ENCODE assay signal across 8 mouse cellular contexts in genomic region chr7:115217255-115217654, GRCm38 (mm10).
A peak's percentile ranks its signal among the peaks of the same experiment; 100 is the strongest.
DNase-seq lines count a peak whose midpoint lies in the region; ATAC-seq and TF ChIP-seq lines count a peak whose summit lies in the region.

No protein-coding gene starts in this region.

- WGBS in cerebellum, adult 2 months, result 19% methylated on average over 5 of the region's 5 CpGs
- 3% methylated on average over 5 of the region's 5 CpGs for WGBS in neural tube, embryonic 14.5 days

- no peak for TF ChIP-seq CTCF in cerebellum, adult 2 months (IDR thresholded peaks at IDR 0.05; ENCODE audit: borderline replicate concordance, insufficient read depth, low read depth, low read length)

- TF ChIP-seq POLR2A in cerebellum, adult 2 months (IDR thresholded peaks at IDR 0.05; ENCODE audit: borderline replicate concordance, insufficient read depth, low read length), result no peak

- no peak; the same call in 1 of the 2 replicates for ATAC-seq in cerebellum, adult (ENCODE audit: insufficient number of reproducible peaks, low FRiP score, low TSS enrichment)
- ATAC-seq in neural tube, embryonic 14.5 days (ENCODE audit: low read depth), result peak; percentile 22

- no peak overlapping the region; the same call in 1 of the 2 replicates for H3K9ac ChIP-seq in neural tube, embryonic 14.5 days (replicated peaks; ENCODE audit: low read depth, low read length)

- H3K4me1 ChIP-seq in cerebellum, adult 2 months (ENCODE audit: control insufficient read depth, insufficient read depth, low read length), result no peaks in the 10 kb centered on the region
- H3K4me1 ChIP-seq in neural tube, embryonic 14.5 days (ENCODE audit: control insufficient read depth, insufficient read depth, low read length), result peaks cover 6% of the 10 kb centered on the region; the same call in 1 of the 2 replicates

- peak overlapping the region; percentile 51 for H3K4me2 ChIP-seq in neural tube, embryonic 14.5 days (ENCODE audit: low read depth, low read length)

- no peaks in the 10 kb centered on the region for H3K36me3 ChIP-seq in neural tube, embryonic 14.5 days (ENCODE audit: control insufficient read depth, insufficient read depth, low read length)

- DNase-seq in cerebellum, adult 2 months, result peak in 1 of 2 experiments; percentile 13
- DNase-seq in thymus, postnatal 25 days, result peak; percentile 12
- no peak for DNase-seq in thymus, postnatal 4 days
- peak; percentile 11 for DNase-seq in kidney, postnatal 14 days
- no peak for DNase-seq in left cerebral cortex, adult 8-10 months (ENCODE audit: low spot score in 2 of 2)
- DNase-seq in urinary bladder, postnatal 4 days (ENCODE audit: low spot score in 2 of 2), result no peak

- H3K4me3 ChIP-seq in cerebellum, adult 2 months (replicated peaks; ENCODE audit: insufficient read depth, low read depth, low read length), result peak overlapping the region; percentile 1
- no peak overlapping the region for H3K4me3 ChIP-seq in neural tube, embryonic 14.5 days (ENCODE audit: low read depth, low read length)

- no peaks in the 10 kb centered on the region for H3K27me3 ChIP-seq in cerebellum, adult 2 months (ENCODE audit: control insufficient read depth, insufficient read depth, low read length)
- no peaks in the 10 kb centered on the region for H3K27me3 ChIP-seq in neural tube, embryonic 14.5 days (ENCODE audit: control insufficient read depth, insufficient read depth, low read length)

- no peak overlapping the region for H3K27ac ChIP-seq in cerebellum, adult 2 months (ENCODE audit: insufficient read depth, low read length)
- H3K27ac ChIP-seq in neural tube, embryonic 14.5 days (ENCODE audit: low read depth, low read length), result no peak overlapping the region

- H3K9me3 ChIP-seq in neural tube, embryonic 14.5 days (ENCODE audit: control insufficient read depth, low read length), result no peaks in the 10 kb centered on the region

Comparison
In these comparisons a context has a peak if more than half of its experiments do, and no peak if none do; other contexts are left out.
1. DNase-seq: peak in thymus, postnatal 25 days (single experiment) and kidney, postnatal 14 days (single experiment); none in thymus, postnatal 4 days (single experiment), left cerebral cortex, adult 8-10 months (0 of 2) and urinary bladder, postnatal 4 days (0 of 2).